Mouse (Mus musculus) fibroblast of lung, adult 2 months (primary cell): ENCODE measurements around the gene Ano10.

Experiments
- DNase-seq: peaks from one replicate; pipeline ENCODE4 v3.0.0-alpha.2; 2011; ENCODE audit warnings: low read depth

Ano10 gene

GRCm38 (mm10) chr9:122244800-122245165 lies 49.4 kb downstream of the Ano10 start:
- DNase-seq: no peak

- DNase-seq: no peak
Measured at GRCm38 (mm10) chr9:122244080-122244799, 50.0 kb downstream of the Ano10 start.

GRCm38 (mm10) chr9:122243297-122243696 lies 50.9 kb downstream of the Ano10 start:
- DNase-seq: no peak

GRCm38 (mm10) chr9:122242856-122243255 lies 51.4 kb downstream of the Ano10 start:
- no peak for DNase-seq

GRCm38 (mm10) chr9:122241812-122242400 lies 52.3 kb downstream of the Ano10 start:
- DNase-seq: no peak

- DNase-seq: no peak
Measured at GRCm38 (mm10) chr9:122240629-122241199, 53.5 kb downstream of the Ano10 start.

GRCm38 (mm10) chr9:122234741-122235140 lies 59.5 kb downstream of the Ano10 start:
- no peak for DNase-seq

- no peak for DNase-seq
Measured at GRCm38 (mm10) chr9:122233972-122234345, 60.3 kb downstream of the Ano10 start.

GRCm38 (mm10) chr9:122233316-122233971 lies 60.8 kb downstream of the Ano10 start:
- no peak for DNase-seq

GRCm38 (mm10) chr9:122232912-122233311 lies 61.3 kb downstream of the Ano10 start:
- DNase-seq: no peak

- DNase-seq: no peak
Measured at GRCm38 (mm10) chr9:122230701-122231100, 63.5 kb downstream of the Ano10 start.

- DNase-seq: no peak
Measured at GRCm38 (mm10) chr9:122226419-122226818, 67.8 kb downstream of the Ano10 start.

- no peak for DNase-seq
Measured at GRCm38 (mm10) chr9:122225309-122225708, 68.9 kb downstream of the Ano10 start.

GRCm38 (mm10) chr9:122223005-122223404 lies 71.2 kb downstream of the Ano10 start:
- no peak for DNase-seq

- no peak for DNase-seq
Measured at GRCm38 (mm10) chr9:122219934-122220333, 74.3 kb downstream of the Ano10 start.

GRCm38 (mm10) chr9:122216945-122217529 lies 77.2 kb downstream of the Ano10 start:
- no peak for DNase-seq

- no peak for DNase-seq
Measured at GRCm38 (mm10) chr9:122215118-122215517, 79.1 kb downstream of the Ano10 start.

- DNase-seq: no peak
Measured at GRCm38 (mm10) chr9:122208311-122208710, 85.9 kb downstream of the Ano10 start.

- no peak for DNase-seq
Measured at GRCm38 (mm10) chr9:122205543-122206200, 88.6 kb downstream of the Ano10 start.

GRCm38 (mm10) chr9:122204508-122204907 lies 89.7 kb downstream of the Ano10 start:
- DNase-seq: no peak

- DNase-seq: no peak
Measured at GRCm38 (mm10) chr9:122199253-122199652, 95.0 kb downstream of the Ano10 start.

GRCm38 (mm10) chr9:122198621-122199020 lies 95.6 kb downstream of the Ano10 start:
- no peak for DNase-seq
